Mouse (Mus musculus) hindbrain, embryonic 14.5 days (tissue): ENCODE measurements around the gene 0610030E20Rik. TPM values are rescaled to one million over a fixed set of nuclear protein-coding genes. Genes with fewer than 3 reads are reported as not detected.

Experiments used
- ATAC-seq: fragments of 200-750 bp; cut with Nextera tagmentation; 2 replicates; pipeline ENCODE4 v1.8.0; 2017; ENCODE audit warnings: moderate number of reproducible peaks, mild to moderate bottlenecking, moderate TSS enrichment, moderate library complexity; ENCODE audit not compliant: low FRiP score
- DNase-seq: peaks from one replicate; pipeline ENCODE4 v3.0.0-alpha.2; 2015; ENCODE audit warnings: low spot score
- H3K27ac ChIP-seq: fragments of 300-500 bp; sonication (generic); 2 replicates; pipeline ENCODE4 v1.5.1; 2014; ENCODE audit warnings: mild to moderate bottlenecking, moderate library complexity
- H3K27me3 ChIP-seq: fragments of 300-500 bp; sonication (generic); 2 replicates; pipeline ENCODE4 v1.6.1; 2014; ENCODE audit warnings: mild to moderate bottlenecking, low read length, mixed read lengths; ENCODE audit not compliant: control insufficient read depth, insufficient read depth
- H3K36me3 ChIP-seq: fragments of 300-500 bp; sonication (generic); replicated peaks from 2 replicates; pipeline ENCODE4 v1.6.1; 2014; ENCODE audit not compliant: control insufficient read depth, insufficient read depth
- H3K4me1 ChIP-seq: fragments of 300-500 bp; sonication (generic); replicated peaks from 2 replicates; pipeline ENCODE4 v1.6.1; 2014; ENCODE audit warnings: antibody characterized with exemption, low read length, mixed read lengths; ENCODE audit not compliant: control insufficient read depth, insufficient read depth
- H3K4me2 ChIP-seq: fragments of 300-500 bp; sonication (generic); replicated peaks from 2 replicates; pipeline ENCODE4 v1.6.1; 2014; ENCODE audit warnings: mild to moderate bottlenecking, moderate library complexity
- H3K4me3 ChIP-seq: fragments of 300-500 bp; sonication (generic); replicated peaks from 2 replicates; pipeline ENCODE4 v1.5.1; 2014; ENCODE audit warnings: mild to moderate bottlenecking, low read length
- H3K9ac ChIP-seq: fragments of 300-500 bp; sonication (generic); 2 replicates; pipeline ENCODE4 v1.6.1; 2014
- H3K9me3 ChIP-seq: fragments of 300-500 bp; sonication (generic); 2 replicates; pipeline ENCODE4 v1.6.1; 2016; ENCODE audit warnings: low read length; ENCODE audit not compliant: control insufficient read depth
- WGBS: fragments of 180-500 bp; shearing (Covaris S2); extraction: QIAGEN DNeasy Blood & Tissue Kit; methylation state at CpG from one replicate; pipeline ENCODE4 v1.1.7; 2014; 5-methylcytosine and 5-hydroxymethylcytosine counted together
- polyA plus RNA-seq: library from polyadenylated mRNA; unstranded; fragments of >200 nt; fragmentation: Nextera tagmentation; extraction: Ambion mirVana; gene quantifications from 2 replicates; pipeline ENCODE4 v1.2.1, GENCODE M21; 2014

Gene 0610030E20Rik
- polyA plus RNA-seq, 1 experiment from 2014 or later: 15.9 TPM

- peak; percentile 5; the same call in 1 of the 2 replicates for ATAC-seq
- Histone ChIP-seq H3K4me1 (peaks cover 9% of the 10 kb centered on the region), H3K4me2 (peak overlapping the region; percentile 97), H3K27ac (peak overlapping the region; percentile 61), H3K9ac (peak overlapping the region; percentile 81), H3K4me3 (peak overlapping the region; percentile 75), H3K36me3 (peaks cover 42% of the 10 kb centered on the region), H3K27me3 (no peaks in the 10 kb centered on the region), H3K9me3 (no peaks in the 10 kb centered on the region)
- no peak for DNase-seq
- 42% methylated on average over 6 of the region's 8 CpGs for WGBS
Observed at GRCm38 (mm10) chr6:72356001-72356532, 8.9 kb downstream of the 0610030E20Rik start.

- no peaks in the 10 kb centered on the region for H3K9me3 ChIP-seq
Observed at GRCm38 (mm10) chr6:72357164-72358079, 10.3 kb downstream of the 0610030E20Rik start.

GRCm38 (mm10) chr6:72358086-72358764, 11.1 kb downstream of the 0610030E20Rik start:
- no peak for DNase-seq
- Histone ChIP-seq H3K9ac (no peak overlapping the region), H3K27me3 (no peaks in the 10 kb centered on the region), H3K27ac (no peak overlapping the region), H3K9me3 (no peaks in the 10 kb centered on the region), H3K4me2 (no peak overlapping the region), H3K4me1 (peaks cover 16% of the 10 kb centered on the region), H3K4me3 (no peak overlapping the region), H3K36me3 (peaks cover 37% of the 10 kb centered on the region)
- 93% methylated on average over 10 of the region's 10 CpGs for WGBS
- ATAC-seq: no peak

More at GRCm38 (mm10) chr6:72357164-72358079, 10.3 kb downstream of the 0610030E20Rik start:
- Histone ChIP-seq H3K9ac (no peak overlapping the region), H3K4me3 (no peak overlapping the region), H3K36me3 (peaks cover 37% of the 10 kb centered on the region), H3K4me2 (no peak overlapping the region), H3K27me3 (no peaks in the 10 kb centered on the region), H3K27ac (no peak overlapping the region), H3K4me1 (peaks cover 16% of the 10 kb centered on the region)
- no peak for ATAC-seq
- 78% methylated on average over 5 of the region's 5 CpGs for WGBS
- no peak for DNase-seq

- H3K4me1 ChIP-seq: peaks cover 16% of the 10 kb centered on the region
- ATAC-seq: no peak
- H3K27me3 ChIP-seq: no peaks in the 10 kb centered on the region
- no peak overlapping the region for H3K4me3 ChIP-seq
- H3K9ac ChIP-seq: no peak overlapping the region
- no peak overlapping the region for H3K27ac ChIP-seq
- peaks cover 37% of the 10 kb centered on the region for H3K36me3 ChIP-seq
- H3K4me2 ChIP-seq: no peak overlapping the region
- 84% methylated on average over 2 of the region's 2 CpGs for WGBS
- H3K9me3 ChIP-seq: no peaks in the 10 kb centered on the region
- no peak for DNase-seq
Observed at GRCm38 (mm10) chr6:72359343-72359742, 12.2 kb downstream of the 0610030E20Rik start.

- Histone ChIP-seq H3K4me3 (no peak overlapping the region), H3K36me3 (peaks cover 37% of the 10 kb centered on the region), H3K4me2 (no peak overlapping the region), H3K9ac (no peak overlapping the region), H3K27ac (no peak overlapping the region), H3K4me1 (peaks cover 9% of the 10 kb centered on the region), H3K27me3 (no peaks in the 10 kb centered on the region), H3K9me3 (no peaks in the 10 kb centered on the region)
- no peak for DNase-seq
- ATAC-seq: no peak
- 83% methylated on average over 11 of the region's 11 CpGs for WGBS
Observed at GRCm38 (mm10) chr6:72359891-72360598, 12.9 kb downstream of the 0610030E20Rik start.

GRCm38 (mm10) chr6:72360599-72360935, 13.4 kb downstream of the 0610030E20Rik start:
- no peak for ATAC-seq
- WGBS: 58% methylated on average over 7 of the region's 7 CpGs
- no peaks in the 10 kb centered on the region for H3K27me3 ChIP-seq
- no peak overlapping the region for H3K27ac ChIP-seq
- H3K4me3 ChIP-seq: no peak overlapping the region
- peaks cover 8% of the 10 kb centered on the region for H3K4me1 ChIP-seq
- H3K36me3 ChIP-seq: peaks cover 37% of the 10 kb centered on the region
- DNase-seq: no peak
- H3K4me2 ChIP-seq: no peak overlapping the region
- no peaks in the 10 kb centered on the region for H3K9me3 ChIP-seq
- no peak overlapping the region for H3K9ac ChIP-seq

- no peaks in the 10 kb centered on the region for H3K27me3 ChIP-seq
- peak overlapping the region; percentile 79 for H3K4me2 ChIP-seq
- DNase-seq: no peak
- H3K9ac ChIP-seq: peak overlapping the region; percentile 84; the same call in 1 of the 2 replicates
- peak overlapping the region; percentile 80 for H3K4me3 ChIP-seq
- ATAC-seq: no peak
- H3K4me1 ChIP-seq: peaks cover 8% of the 10 kb centered on the region
- peaks cover 37% of the 10 kb centered on the region for H3K36me3 ChIP-seq
- no peaks in the 10 kb centered on the region for H3K9me3 ChIP-seq
- 86% methylated on average over 5 of the region's 5 CpGs for WGBS
- H3K27ac ChIP-seq: no peak overlapping the region
Observed at GRCm38 (mm10) chr6:72361121-72361551, 14.0 kb downstream of the 0610030E20Rik start.

GRCm38 (mm10) chr6:72362132-72363028, 15.3 kb downstream of the 0610030E20Rik start:
- H3K4me1 ChIP-seq: peaks cover 8% of the 10 kb centered on the region
- peak overlapping the region; percentile 80 for H3K4me3 ChIP-seq
- ATAC-seq (peak; percentile 99), DNase-seq (peak; percentile 97)
- peak overlapping the region; percentile 80 for H3K27ac ChIP-seq
- peaks cover 32% of the 10 kb centered on the region for H3K36me3 ChIP-seq
- H3K27me3 ChIP-seq: no peaks in the 10 kb centered on the region
- H3K9ac ChIP-seq: peak overlapping the region; percentile 84
- H3K9me3 ChIP-seq: no peaks in the 10 kb centered on the region
- under 1% methylated on average over 42 of the region's 42 CpGs for WGBS
- H3K4me2 ChIP-seq: peak overlapping the region; percentile 80
